Mouse (Mus musculus) cerebellum, adult 18-20 months (tissue): Measurements from ENCODE around the gene Uri1.

Experiments
- DNase-seq, 2 experiments: peaks; one replicate each; pipeline ENCODE4 v3.0.0; 2021

The Uri1 gene

DNA sequence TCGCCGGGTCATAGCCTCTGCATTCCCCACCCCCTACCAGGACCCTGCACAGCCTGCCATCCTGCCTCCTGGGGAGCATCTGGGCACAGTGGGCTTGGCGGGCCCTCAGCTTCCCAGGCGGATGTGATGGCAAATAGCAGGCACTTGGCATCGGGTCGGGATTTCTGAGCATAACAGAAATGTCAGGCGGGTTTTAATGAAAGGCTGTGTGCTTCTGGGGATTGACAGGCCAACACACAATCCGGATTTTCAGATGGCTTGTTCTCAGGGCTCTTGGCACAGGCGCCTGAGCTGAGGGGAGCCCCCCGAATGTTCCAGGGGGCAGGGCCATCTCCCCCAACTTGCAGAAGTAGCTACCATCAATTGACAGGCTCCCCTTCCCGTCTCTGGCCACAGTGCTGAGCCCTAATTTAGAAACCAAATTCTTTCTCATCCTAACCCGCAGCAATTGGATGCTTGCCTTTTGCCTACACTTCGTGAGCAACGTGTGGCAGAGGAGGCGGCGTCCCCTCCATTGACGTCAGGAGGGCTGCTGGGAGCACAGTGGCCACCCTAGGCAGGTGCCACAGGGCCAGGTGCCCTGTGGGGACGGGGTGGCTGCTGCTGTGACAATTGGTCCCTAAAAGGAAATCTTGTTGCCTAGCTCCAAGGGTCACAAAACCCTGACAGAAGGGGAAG lies 106.5 kb downstream of the Uri1 start:
- DNase-seq, result no peak

DNA sequence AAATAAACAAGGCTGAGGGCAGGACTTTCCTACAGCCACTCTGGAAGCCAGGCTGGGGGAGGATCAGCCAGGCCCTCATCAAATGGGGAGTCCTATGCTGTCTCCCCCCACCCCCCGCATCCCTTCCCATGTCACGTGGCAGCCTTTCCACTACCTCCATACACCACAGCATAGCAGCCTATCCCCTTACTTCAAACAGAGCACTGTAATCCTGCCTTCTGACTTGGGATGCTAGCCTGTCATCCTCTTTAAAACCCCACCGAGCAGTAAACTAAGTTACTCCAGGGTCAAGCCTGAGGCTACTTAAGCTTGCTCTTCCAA lies 111.6 kb downstream of the Uri1 start:
- DNase-seq, result no peak

DNA sequence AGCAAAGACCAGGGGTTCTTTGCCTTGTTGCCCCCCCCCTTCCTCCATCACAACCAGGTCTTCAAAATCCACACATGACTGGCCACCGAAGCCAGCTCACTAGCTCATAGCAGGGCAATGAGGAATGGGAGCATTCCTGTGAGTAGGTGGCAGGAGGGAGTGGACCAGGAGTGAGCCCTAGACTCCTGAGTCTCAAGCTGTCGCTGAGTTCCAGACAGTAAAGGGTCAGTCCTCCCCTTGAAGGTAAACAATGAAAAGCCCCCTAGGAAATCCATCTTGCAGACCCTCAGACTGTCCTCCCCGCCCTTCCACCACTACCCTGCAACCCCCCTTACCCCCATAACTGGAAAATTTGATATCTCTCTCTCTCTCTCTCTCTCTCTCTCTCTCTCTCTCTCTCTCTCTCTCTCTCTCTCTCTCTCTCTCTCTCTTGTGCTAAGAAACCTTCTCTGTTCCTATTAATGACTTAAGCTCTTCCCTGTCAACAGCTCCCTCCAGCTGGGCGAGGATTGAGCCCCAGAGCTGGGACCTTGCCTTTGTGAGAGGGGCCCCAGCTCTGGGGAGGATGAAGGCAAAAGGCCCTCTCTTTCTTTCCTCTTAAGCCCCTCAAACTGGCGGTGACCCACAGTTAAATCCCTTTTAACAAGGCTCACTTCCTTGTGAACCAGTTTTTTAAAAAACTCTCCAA lies 112.1 kb downstream of the Uri1 start:
- DNase-seq, result no peak

DNA sequence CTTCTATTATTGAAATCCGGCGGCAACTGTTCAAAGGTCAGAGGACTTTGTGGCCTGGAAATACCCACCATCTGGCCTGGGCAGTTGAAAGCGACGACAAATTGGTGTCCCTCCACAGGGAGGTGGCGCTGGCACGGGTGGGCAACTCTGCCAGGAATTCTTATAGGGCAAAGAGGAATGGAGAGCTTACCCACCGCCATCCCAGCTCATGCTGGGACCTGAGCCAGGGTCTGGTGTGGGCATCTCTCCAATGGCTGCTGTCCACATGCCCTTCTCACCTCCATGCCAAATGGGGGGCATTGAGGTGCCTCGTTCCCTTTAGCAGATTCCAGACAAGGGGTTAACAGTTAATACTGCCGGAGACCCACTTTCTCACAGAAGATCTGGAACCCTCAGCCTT lies 113.2 kb downstream of the Uri1 start:
- no peak for DNase-seq
